Mouse (Mus musculus) cerebellum, adult 8-10 months (tissue): ENCODE results near the gene Nat8f2.
"Not testable (repeated sequence)": the region's sequence is repeated elsewhere in the genome, so short reads cannot be mapped to it uniquely, and the experiment has no call there.

Source experiments
- DNase-seq: peaks from one replicate; pipeline ENCODE4 v3.0.0; 2022

The Nat8f2 gene

DNA sequence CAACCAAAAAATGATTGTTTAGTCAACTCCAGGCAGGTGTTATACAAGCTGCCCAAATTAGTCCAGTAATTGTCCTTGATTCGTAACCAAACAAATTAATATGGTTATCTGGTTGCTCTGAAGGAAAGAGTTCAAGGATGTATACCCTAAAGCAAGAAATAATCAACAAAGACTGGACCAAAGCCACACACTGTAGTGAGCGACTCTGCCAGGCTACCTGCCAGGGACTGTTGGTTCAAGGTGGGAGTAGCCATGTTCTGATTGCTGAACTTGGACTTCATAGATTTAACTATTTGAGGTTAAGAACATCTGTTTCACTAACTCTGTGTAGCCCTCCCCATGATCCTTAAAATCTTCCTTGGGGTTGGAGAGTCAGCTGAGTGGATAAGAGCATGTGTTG, 5.8 kb downstream of the Nat8f2 start:
- no peak for DNase-seq

GRCm38 (mm10) chr6:85862565-85862964, 6.4 kb downstream of the Nat8f2 start:
- DNase-seq, result no peak

GRCm38 (mm10) chr6:85861247-85861646, 7.7 kb downstream of the Nat8f2 start:
- no peak for DNase-seq

GRCm38 (mm10) chr6:85856194-85856678, 12.7 kb downstream of the Nat8f2 start:
- peak; percentile 16 for DNase-seq

GRCm38 (mm10) chr6:85853481-85853880, 15.5 kb downstream of the Nat8f2 start:
- DNase-seq, result no peak

GRCm38 (mm10) chr6:85851062-85851773, 17.7 kb downstream of the Nat8f2 start:
- no peak for DNase-seq

DNA sequence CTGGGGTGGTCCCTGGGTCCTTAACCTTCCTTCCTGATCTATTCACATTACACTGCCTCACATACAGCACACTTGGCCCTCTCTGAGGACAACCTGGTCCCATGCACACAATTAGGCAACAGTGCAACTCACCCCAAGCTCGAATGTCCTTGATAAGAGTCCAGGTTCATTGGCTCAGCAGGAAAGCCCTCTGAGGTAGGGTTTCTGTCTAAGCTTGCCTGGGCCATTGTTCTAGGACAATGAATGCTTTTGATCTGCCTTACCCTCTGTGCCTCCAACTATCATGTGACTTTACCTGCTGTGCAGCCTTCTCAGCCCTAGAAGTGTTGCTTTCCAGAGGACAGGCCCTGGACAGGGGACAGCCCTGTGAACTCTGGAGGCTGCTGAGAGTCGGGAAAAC, 19.7 kb downstream of the Nat8f2 start:
- no peak for DNase-seq

- DNase-seq, result no peak
Observed at GRCm38 (mm10) chr6:85848140-85848539, 20.8 kb downstream of the Nat8f2 start.

DNA sequence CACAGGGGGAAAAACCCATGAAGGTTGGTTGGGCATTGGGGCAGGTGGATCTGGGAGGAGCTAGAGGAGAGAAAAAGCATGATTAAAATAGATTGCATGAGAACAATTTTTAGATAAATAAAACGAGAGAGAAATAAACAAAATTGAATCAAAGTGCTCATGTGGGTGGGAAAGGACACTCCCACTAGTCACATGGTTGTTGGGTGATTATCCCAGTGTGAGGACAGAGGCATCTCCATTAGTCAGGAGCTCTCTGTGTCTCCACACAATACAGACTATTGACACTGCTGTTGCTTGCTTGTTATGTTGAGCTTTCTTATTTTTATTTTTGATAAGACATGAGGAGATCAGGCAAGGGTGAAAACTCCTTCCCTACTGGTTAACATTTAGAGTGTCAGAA, 22.0 kb downstream of the Nat8f2 start:
- DNase-seq, result no peak

- not testable (repeated sequence) for DNase-seq
Observed at GRCm38 (mm10) chr6:85843677-85844458, 25.1 kb downstream of the Nat8f2 start.

- DNase-seq, result no peak
Observed at GRCm38 (mm10) chr6:85839982-85840381, 29.0 kb downstream of the Nat8f2 start.

GRCm38 (mm10) chr6:85838674-85839073, 30.3 kb downstream of the Nat8f2 start:
- no peak for DNase-seq

- not testable (repeated sequence) for DNase-seq
Observed at GRCm38 (mm10) chr6:85837307-85837706, 31.7 kb downstream of the Nat8f2 start.

DNA sequence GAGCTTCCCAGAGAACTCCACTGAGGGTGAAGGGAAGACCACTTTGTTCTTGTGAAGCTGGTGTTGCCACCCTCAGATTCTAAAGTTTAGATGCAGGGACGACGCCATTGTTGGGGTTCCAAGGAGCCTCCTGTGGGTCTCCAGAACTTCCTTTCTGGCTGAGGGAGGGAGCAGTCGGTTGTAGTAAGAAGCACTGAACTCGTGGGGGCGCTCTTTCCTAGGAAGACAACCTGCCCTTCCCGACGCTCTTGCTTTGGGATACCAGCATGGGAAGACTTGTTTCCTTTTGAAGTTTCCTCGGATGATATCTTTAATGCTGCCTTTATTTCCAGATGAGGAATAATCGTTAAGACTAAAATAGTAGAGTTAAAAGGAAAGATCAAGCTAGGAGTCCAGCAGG, 32.1 kb downstream of the Nat8f2 start:
- DNase-seq, result peak; percentile 30

GRCm38 (mm10) chr6:85836098-85836497, 32.9 kb downstream of the Nat8f2 start:
- not testable (repeated sequence) for DNase-seq

GRCm38 (mm10) chr6:85835104-85835503, 33.9 kb downstream of the Nat8f2 start:
- DNase-seq, result not testable (repeated sequence)

DNA sequence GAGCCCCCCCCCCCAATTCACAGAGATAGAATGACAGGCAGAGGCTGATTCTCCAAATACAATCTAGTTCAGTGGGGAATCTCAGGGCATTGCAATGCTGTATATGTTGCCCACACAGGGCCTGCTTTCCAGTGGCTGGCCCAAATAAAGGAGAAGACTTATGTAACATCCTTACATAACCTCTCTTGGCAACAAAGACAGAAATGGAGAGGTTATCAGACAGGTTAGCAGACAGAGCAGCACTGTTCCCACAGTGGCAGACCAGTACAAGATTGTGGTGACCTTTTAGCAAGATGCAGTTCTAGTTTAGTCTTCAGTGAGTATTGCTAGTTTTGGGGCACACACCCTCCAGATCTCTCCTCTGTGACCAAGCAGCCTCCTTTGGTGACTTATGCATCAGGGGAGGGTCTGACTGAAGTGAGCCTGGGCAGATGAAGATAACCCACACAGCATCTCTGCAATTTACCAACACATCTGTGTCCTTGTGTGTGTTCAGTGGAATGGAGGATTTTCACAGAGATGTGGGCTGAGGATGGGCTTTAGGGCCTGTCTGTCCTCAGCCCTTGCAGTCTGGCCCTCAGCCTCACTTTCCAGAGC, 34.4 kb downstream of the Nat8f2 start:
- DNase-seq, result peak; percentile 26

DNA sequence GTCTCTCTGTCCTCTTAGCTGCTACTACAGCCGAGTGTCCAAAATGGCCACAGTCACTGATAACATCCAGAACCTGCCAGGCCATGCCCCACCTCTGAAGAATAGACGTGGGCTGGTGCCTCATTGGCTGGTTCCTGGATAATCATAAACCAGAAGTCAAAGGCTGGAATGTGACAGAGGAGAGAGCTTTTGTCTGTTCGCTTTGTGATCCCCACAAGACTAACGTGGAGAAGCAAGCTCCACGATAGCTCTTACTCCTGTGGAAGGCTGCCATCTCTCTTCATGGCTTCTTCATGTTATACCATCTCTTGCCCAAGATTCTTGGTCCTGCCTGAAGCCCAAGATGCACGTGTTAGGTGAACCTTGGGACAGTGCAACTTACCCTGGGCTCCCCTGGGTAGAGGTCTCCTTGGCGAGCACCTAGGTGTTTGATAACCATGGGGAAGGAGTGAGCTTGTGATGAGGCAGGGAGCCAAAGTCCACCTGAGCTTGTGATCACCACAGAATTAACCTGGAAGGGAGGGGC, 37.1 kb downstream of the Nat8f2 start, which contains the start of gene Nat8:
TSS of gene Nat8 (minus strand) at position 287 of the 526 bp plus-strand sequence.
- no peak for DNase-seq

GRCm38 (mm10) chr6:85829462-85829861, 39.5 kb downstream of the Nat8f2 start:
- DNase-seq, result no peak

DNA sequence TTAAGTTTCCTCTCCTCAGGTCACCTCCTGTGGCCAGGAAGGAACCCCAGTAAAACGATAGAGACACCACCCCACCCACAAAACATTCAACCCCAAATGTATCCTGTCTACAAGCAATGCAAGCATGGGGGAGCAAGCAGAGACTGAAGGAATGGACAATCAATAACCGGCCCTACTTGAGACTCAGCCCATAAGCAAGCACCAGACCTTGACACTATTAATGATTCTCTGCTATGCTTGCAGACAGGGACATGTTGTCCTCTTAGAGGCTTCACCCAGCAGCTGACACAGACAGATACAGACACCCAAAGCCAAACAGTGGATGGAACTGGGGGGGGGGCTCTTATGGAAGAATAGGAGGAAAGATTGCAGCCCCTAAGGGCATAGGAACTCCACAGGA, 43.1 kb downstream of the Nat8f2 start:
- DNase-seq, result no peak

DNA sequence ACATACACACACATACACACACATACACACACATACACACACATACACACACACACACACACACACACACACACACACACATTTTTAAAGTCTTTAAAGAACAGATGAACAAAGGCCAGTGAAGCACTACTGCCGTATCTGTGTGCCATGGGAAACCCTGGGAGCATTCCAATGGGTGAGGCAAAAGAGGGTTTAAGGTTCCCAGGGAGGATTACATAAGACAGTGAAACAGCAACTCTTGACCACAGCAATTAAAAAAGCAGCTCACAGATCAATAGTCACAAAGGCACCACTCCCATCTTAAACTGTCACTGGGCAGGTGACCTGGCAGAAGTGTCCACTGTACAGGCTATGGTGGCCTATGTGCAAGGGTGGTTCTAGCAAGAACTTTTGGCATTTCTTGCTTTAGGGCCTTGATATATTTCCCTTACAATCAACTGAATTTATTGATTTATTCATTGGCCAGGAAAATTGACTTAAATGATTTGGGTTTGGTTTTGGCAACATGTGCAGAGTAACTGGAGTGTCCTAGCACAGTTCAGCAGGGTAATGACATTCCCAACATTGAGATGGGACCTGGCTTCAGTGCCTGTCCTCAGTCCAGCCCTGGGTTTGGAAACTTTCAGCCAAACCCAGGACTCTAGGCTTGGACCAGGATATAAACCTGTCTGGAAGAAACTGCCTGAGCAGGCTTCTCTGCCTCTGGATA, 45.4 kb downstream of the Nat8f2 start:
- no peak for DNase-seq

GRCm38 (mm10) chr6:85822286-85822685, 46.7 kb downstream of the Nat8f2 start:
- no peak for DNase-seq

DNA sequence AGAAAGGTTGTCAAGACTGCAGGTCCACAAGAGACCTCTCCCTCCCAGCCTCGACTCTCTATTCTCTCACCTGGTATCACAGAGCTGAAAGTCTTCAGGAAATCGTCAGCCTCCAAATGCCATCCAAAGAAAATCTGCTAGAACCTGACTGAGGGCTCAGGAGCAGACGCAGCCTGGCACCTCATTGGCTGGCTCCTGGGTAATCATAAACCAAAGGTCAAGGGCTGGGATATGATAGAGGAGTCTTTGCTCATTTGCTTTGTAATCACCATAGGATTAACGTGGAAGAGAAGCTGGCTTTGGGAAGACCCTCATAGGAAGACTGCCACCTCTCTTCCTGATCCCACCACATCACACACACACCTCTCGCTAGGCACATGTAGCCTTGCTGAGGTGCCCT, 48.1 kb downstream of the Nat8f2 start, which contains the start of the genes Nat8f6 and Nat8f5:
TSS of gene Nat8f6 (minus strand) at position 118 of the 400 bp plus-strand sequence.
TSS of gene Nat8f5 (minus strand) at position 136 of the 400 bp plus-strand sequence.
- no peak for DNase-seq
